Mouse (Mus musculus) adrenal gland, postnatal 36 days (tissue): ENCODE data around the gene Pgk1. TPM values are rescaled to one million over a fixed set of nuclear protein-coding genes. Genes with fewer than 3 reads are reported as not detected.
"Not testable (repeated sequence)": the region's sequence is repeated elsewhere in the genome, so short reads cannot be mapped to it uniquely, and the experiment has no call there.

ENCODE experiments used
- DNase-seq, 2 experiments: peaks; one replicate each; pipeline ENCODE4 v3.0.0; 2021; ENCODE audit warnings: mixed read lengths in 1 of 2
- long read RNA-seq, 2 experiments: library from polyadenylated mRNA; stranded (forward); transcript quantifications; one replicate each; pipeline ENCODE4 v2.0.0; 2021; ENCODE audit warnings: borderline sequencing depth in 2 of 2
- total RNA-seq, 2 experiments: library from RNA; stranded (reverse); gene quantifications; 2 replicates each; pipeline ENCODE4 v1.2.3; 2021

Pgk1 gene
- total RNA-seq: 100 to 1,000 TPM; 319 to 359 TPM
- long read RNA-seq, experiment 1, transcript Pgk1-201 (11 exons, 1,825 nt): major isoform, 263 of 280 reads
- long read RNA-seq, experiment 1, partial matches to known transcripts: 14 of 280 reads
- long read RNA-seq, experiment 1, other reads (novel, unspliced or antisense): 3 of 280 reads
- long read RNA-seq, experiment 2, transcript Pgk1-201 (11 exons, 1,825 nt): major isoform, 131 of 136 reads
- long read RNA-seq, experiment 2, partial matches to known transcripts: 4 of 136 reads
- long read RNA-seq, experiment 2, other reads (novel, unspliced or antisense): 1 of 136 reads

GRCm38 (mm10) chrX:106186713-106187649, at the start of gene Pgk1:
Gene Pgk1, plus strand, starts transcription at chrX:106187100.
- DNase-seq: peak; percentile 91 to 94

- no peak for DNase-seq
These were observed 47.4 kb upstream of the Pgk1 start for GRCm38 (mm10) chrX:106139309-106140070.

GRCm38 (mm10) chrX:106142936-106143335, 44.0 kb upstream of the Pgk1 start, which contains the start of gene Tlr13:
Gene Tlr13, plus strand, starts transcription at chrX:106143204.
- no peak for DNase-seq

- no peak for DNase-seq
These were observed 38.7 kb upstream of the Pgk1 start for GRCm38 (mm10) chrX:106148185-106148584.

- no peak for DNase-seq
These were observed 37.4 kb upstream of the Pgk1 start for GRCm38 (mm10) chrX:106149460-106149859.

GRCm38 (mm10) chrX:106154180-106154586, 32.7 kb upstream of the Pgk1 start:
- no peak for DNase-seq

GRCm38 (mm10) chrX:106155892-106156291, 31.0 kb upstream of the Pgk1 start:
- no peak for DNase-seq

GRCm38 (mm10) chrX:106163995-106164394, 22.9 kb upstream of the Pgk1 start:
- no peak for DNase-seq

GRCm38 (mm10) chrX:106164555-106164954, 22.3 kb upstream of the Pgk1 start:
- DNase-seq: no peak

- no peak for DNase-seq
These were observed 21.8 kb upstream of the Pgk1 start for GRCm38 (mm10) chrX:106165089-106165488.

- DNase-seq: peak; percentile 70 to 74
These were observed 15.6 kb upstream of the Pgk1 start for GRCm38 (mm10) chrX:106171106-106171852.

GRCm38 (mm10) chrX:106171853-106172154, 15.1 kb upstream of the Pgk1 start:
- DNase-seq: no peak

GRCm38 (mm10) chrX:106176331-106176730, 10.6 kb upstream of the Pgk1 start:
- DNase-seq: no peak

GRCm38 (mm10) chrX:106184279-106184678, 2.6 kb upstream of the Pgk1 start:
- DNase-seq: no peak

GRCm38 (mm10) chrX:106185706-106186105, 1.2 kb upstream of the Pgk1 start:
- DNase-seq: no peak

- peak; percentile 42 to 49 for DNase-seq
These were observed 837 bp downstream of the Pgk1 start for GRCm38 (mm10) chrX:106187737-106188136.

- no peak for DNase-seq
These were observed 2.5 kb downstream of the Pgk1 start for GRCm38 (mm10) chrX:106189356-106189755.

GRCm38 (mm10) chrX:106190091-106190490, 3.2 kb downstream of the Pgk1 start:
- DNase-seq: no peak

GRCm38 (mm10) chrX:106194361-106194760, 7.5 kb downstream of the Pgk1 start:
- DNase-seq: not testable (repeated sequence)

- no peak for DNase-seq
These were observed 10.4 kb downstream of the Pgk1 start for GRCm38 (mm10) chrX:106197308-106197707.

GRCm38 (mm10) chrX:106198904-106199303, 12.0 kb downstream of the Pgk1 start:
- DNase-seq: no peak

GRCm38 (mm10) chrX:106209100-106209499, 22.2 kb downstream of the Pgk1 start:
- no peak for DNase-seq
